Mouse (Mus musculus): ENCODE measurements around the gene Gm32742.
A peak's percentile ranks its signal among the peaks of the same experiment; 100 is the strongest.

The Gm32742 gene

DNA sequence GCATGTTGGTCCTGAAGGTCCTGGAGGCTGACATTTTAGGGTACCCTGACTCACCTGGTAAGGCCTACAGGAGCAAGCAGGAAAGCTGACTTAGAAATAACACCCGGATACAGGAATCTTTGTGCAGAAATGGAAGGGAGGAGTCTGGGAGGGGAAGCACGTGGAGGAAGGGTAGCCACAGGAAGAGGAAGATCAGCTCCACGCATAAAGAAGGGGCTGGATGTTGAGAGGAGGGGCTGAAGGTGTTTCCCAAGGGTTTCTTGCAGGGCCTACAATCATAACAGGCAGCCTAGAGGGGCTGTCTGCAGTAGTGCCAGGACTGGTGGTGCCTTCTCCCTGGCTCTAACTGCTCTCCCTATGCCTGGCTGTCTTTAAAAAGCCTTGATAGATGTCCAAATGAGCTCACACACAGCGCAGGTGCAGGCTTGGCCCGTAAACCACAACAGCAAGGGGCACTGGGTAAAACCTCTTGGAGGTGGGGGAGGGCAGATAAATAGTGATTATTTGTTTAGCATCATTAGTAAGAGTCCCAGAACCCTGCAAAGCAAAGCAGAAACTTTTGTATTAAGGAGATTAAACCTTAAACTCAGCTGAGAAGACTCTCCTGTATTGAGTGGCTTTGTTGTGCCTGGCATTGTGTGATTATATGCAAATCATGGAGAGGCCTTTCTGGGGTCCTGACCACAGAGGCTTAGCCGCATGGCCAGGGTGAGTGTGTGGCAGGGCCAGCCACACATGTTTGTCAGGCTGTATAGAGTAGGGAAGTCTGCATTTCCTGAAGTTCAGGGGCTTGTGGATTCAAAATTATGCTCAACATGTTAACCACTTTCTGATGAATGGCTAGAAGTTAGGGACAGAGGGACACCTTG lies at the start of gene Gm32742:
TSS of gene Gm32742 (minus strand) at position 206 of the 869 bp plus-strand sequence.
- no peak for DNase-seq (ENCODE audit: low spot score)

DNA sequence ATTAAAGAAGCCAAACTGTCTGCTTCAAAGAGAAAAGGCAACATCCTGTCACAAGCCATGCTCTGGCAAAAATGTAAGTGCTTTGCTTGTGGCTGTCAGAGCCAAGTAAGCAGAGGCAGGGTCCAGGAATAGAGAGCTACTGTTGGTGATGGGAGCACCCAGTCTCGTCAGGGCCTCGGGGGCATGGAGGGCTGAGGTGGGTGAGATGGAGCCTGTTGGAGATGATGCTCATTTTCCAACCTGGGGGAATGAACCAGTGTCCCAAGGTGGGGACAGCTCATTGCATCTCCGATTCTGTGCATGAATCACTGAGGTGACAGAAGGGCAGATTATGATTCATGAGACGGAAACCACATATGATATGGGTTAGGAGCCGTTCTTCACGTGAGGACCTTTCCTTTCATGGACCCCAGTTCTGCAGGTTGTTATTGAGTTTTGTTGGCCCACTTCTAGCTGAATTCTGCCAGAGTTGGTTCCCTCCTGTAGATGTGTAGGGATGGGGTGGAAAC lies 48.5 kb upstream of the Gm32742 start:
- DNase-seq (ENCODE audit: low spot score), result no peak

DNA sequence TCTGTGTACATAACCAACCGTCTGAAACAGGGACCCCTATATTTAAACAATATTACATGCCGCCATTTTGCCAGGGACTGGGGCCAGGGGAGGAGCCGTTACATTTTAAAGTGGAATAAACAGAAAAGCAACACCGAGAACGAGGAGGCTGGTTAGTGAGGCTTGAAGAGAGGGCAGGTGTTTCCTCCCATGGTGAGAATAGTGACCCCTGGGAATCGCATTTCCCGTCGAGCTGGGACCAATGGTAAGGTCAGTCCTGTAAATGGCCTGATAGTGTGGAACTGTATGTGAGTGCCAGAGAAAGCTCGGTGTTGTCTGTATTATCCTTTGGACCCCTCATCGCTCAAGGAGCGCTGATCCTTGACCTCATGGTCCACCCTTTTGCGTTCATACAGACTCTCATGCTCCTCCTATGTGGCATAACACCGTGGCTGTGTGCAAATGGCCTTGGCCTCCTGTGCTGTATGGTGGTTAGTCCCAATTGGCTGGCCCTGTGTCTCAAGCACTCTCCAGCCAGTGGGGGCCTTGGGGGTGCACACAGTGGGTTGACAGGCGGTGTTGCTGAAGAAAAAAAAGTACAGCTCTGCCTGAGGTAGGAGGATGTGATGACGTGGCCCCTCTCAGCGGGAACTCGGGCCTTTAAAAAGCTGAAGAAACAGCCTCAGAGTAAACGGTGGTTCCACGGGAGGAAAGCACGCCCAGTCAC lies 47.9 kb upstream of the Gm32742 start, which contains the start of gene Pou2af1:
TSS of gene Pou2af1 (plus strand) at position 686 of the 706 bp plus-strand sequence.
- DNase-seq (ENCODE audit: low spot score), result no peak

DNA sequence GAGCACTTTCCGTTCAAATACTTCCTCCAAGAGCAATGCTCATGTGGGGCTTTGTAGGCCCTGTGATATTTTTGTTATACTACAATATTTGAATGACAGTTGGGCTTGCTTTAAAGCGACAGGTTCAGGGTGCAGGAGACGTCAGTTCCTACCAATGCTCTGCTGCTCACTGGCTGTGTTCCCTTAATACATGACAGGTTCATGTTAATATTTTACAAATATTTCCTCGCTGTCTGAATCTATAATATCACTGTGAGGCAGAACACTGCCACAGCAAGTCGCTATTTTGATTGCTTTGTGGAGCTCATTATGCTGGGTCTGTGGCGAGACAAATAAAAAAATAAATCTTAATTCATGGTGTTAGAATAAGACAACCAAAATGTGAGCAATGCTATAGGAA lies 45.9 kb upstream of the Gm32742 start:
- no peak for DNase-seq (ENCODE audit: low spot score)

DNA sequence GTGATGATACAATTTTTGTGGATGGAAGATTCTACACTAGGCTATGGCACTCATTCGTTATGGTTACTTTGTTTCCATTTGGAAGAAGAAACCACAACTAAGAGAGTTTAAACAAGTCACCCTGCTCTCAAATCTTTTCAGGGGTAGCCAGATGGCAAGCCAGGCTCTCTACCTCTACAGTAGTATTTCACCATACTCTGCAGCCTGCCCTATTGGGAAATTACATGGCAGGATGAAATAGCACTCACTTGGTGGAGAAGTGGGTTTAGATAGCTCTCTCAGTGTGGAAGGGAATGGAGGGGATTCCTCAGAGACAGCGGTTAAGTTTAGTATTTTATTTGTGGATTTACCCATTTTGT lies 43.6 kb upstream of the Gm32742 start:
- DNase-seq (ENCODE audit: low spot score), result no peak

DNA sequence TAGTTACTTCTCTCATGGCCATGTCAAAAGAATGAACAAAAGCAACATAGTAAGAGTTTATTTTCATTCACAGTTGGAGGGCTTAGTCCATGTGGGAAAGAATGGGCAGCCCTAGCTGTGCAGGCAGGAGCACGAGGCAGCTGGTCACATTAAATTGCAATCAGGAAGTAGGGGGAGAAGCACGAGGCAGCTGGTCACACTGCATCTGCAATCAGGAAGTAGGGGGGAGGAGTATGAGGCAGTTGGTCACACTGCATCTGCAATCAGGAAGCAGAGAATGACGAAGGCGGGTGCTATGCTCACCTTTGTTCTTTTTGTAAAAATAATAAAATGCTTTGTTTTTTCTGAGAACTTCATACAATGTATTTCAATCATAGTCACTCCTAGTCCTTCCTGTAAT lies 29.5 kb upstream of the Gm32742 start:
- DNase-seq (ENCODE audit: low spot score), result no peak

DNA sequence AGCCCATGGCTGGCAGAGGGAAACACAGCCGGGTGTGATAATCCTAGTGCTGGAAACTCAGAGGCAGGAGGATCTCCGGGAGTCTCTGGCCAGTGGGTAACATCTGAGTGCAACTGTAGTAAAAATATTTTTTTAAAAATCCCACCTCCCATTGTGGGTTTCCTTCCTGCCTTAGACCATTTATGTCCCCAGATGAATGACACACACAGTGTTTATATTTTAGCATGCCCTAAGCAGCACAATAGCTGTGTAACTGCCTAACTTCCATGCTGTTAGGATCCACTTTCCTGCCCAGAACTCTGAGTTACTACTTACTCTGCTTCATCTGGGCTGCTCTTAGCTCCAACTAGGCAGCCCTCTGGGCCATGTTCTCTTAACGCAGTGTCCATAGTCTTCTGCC lies 25.3 kb upstream of the Gm32742 start:
- no peak for DNase-seq (ENCODE audit: low spot score)

DNA sequence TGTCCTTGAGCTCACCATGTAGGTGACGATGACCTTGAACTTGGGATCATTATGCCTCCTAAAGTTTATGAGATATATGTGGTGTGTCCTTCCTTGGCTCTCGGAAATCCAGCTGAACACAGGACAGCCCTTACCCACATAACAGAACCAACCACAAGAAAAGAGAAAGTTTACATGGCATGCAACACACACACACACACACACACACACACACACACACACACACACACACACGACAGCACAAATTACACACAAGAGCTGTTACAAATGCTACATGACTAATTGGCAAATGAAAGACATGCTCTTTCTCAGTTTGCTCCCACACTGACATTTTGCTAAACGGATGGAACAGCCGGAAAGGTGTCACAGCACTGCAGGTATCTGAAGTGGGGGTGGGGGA lies 20.6 kb upstream of the Gm32742 start:
- DNase-seq (ENCODE audit: low spot score), result no peak

DNA sequence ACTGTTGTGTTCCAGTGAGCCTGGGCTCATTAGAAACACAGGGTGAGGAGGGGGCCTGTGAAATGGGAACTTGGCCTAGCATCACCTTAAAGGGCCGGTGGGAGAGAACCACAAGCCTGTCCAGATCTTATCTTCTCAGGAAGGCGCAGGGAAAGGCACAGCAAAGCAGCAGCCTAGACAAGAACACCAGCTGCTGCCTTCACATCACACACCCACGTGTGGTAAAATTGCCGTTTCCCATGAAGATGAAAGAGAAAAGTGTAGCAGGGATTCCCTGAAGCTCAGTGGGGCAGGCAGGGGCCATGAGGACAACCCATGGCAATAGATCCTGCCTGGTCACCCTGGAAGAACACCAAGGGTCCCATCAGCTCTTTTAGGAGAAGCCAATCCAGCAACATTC lies 20.1 kb upstream of the Gm32742 start:
- no peak for DNase-seq (ENCODE audit: low spot score)

DNA sequence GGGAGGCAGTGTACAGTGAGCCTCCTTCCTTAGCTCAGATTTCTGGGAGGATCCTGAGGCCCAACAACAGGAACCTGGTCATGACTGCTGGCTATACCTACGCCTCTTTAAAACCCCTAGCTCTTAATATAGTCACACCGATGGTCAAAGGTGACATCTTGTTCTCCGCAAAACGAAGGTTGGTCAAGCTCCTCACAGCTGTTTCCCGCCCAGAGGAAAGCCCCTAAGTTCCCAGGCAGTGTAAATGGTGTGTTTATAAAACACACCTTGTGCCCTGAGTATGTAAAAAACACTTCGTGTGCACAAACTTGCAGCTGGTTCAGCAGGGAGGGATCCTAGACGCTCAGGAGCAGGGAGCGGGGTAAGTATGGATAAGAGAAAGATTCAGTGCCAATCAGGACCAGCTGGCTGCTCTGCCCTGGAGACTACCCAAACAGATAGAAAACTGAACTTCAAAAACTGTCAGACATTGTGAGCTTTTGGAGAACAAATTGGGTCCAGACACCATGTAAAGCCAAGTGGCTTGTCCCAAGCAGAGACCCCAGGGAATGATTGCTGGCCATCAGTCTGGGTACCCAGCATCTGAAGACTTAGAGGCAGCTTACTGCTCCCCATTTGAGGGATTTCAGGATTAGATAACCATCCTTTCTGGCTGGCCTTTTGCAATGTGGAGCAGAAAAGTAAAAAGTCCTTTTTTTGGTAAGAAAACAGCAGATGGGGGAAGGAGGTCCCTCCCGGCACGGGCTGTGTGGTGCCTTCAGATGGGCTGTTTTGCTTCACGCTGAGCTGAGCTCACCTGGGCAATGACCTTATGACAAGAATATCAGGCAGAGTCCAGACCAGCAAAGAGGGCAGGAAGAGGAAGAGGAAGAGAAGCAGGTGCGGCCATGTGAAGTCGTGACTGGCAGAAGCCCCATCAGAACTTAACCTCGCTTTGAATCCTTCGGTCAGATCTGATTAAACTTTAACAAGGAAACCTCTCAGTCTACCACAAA lies 17.7 kb upstream of the Gm32742 start:
- DNase-seq (ENCODE audit: low spot score), result no peak

DNA sequence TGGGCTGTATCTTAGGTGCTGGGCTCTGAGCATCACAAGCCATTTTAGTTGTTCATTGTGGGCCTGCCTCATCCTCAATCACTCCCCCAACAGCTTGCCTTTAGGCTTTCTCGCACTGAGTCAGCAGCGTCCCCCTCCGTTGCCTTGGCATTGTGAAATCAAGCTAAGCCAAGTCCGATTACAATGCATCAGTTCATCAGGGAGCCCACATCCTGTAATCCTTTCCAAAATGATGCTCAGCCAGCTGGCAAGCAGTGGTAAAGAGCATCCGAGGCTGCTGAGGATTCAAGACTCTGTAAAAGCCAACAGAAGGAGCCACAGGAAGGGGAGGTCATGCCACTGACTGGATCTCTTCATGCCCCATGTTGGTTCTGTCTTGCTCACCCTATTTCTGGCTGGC lies 15.3 kb upstream of the Gm32742 start:
- no peak for DNase-seq (ENCODE audit: low spot score)

DNA sequence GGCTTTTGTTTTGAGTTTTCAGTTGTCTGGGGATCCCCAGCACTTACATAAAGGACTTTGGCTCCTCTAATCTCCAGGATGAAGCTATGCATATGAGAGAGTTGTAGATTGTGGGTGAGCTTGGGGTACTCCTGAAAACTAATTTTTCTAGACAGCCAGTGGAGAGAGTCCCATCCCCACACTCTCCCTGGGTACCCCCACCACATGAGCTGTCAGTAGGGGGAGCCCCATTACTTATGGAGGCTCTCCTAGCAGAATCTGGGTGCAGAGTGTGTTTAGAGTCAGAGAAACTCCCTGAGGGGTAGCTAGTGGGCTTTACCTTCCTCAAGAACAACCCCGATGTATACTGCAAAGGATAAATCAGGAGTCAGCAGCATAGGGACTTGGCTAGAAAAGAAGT lies 13.0 kb upstream of the Gm32742 start:
- no peak for DNase-seq (ENCODE audit: low spot score)

DNA sequence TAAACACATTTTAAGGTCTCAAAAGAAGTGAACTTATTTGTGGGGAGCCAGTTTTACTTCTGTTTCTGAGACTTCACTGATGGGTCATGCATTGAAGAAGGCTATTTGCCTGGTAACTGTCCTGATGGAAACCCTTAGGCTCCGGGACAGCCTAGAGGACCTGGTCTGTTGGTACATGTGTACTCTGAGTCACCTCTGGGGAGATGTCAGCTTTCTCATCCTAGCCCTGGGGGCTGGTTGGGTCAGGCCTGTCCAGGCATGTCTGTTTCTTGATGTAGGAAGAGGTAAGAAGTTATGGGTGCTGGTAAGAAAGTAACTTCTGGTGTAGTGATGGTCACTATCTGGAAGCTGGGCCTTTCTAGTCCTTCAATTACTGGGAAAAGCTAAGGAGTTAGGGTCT lies 10.4 kb upstream of the Gm32742 start:
- no peak for DNase-seq (ENCODE audit: low spot score)

DNA sequence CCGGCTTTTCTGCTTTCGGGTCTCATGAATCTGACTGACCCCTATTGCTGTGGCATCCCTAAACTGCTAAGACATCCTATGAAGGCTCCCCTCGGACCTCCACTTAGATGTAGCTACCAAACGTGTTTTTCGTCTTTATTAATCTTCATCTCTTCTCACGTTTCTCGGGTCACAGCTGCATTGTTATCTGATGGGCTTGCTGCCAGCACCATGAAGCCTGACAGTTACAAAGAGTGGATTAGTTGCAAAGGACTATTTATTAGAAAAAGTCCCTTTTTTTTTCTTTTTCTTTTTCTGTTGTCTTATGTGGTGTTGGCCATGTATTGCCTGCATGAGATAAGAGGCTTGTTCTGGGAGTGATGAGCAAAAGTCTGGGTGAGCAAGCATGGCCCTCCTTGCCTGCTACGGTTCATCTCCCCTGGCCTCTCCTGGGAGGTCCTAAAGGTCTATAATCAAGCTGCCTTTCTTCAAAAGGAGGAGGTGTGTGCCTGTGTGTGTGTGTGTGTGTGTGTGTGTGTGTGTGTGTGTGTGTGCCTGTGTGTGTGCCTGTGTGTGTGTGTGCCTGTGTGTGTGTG lies 9.7 kb upstream of the Gm32742 start:
- DNase-seq (ENCODE audit: low spot score), result peak; percentile 27

DNA sequence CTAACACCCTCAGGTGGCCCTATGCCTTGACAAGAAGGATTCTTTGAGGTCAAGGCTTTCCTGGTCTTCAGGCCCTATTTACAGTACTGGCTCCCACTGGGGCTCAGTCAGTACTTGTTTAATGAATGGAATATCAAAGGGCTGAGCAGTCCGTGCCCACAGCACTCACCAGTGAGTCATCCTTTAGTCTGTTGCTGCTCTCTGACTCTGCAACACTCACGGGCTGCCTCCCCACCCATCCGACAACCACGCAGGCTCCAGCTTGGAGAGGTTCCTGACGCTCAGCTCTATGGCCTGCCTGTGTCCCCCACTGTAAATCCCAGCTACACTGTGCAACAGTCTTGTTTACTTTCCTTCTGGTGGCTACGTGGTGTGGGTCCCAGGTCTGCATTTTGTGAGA lies 5.0 kb upstream of the Gm32742 start:
- no peak for DNase-seq (ENCODE audit: low spot score)

DNA sequence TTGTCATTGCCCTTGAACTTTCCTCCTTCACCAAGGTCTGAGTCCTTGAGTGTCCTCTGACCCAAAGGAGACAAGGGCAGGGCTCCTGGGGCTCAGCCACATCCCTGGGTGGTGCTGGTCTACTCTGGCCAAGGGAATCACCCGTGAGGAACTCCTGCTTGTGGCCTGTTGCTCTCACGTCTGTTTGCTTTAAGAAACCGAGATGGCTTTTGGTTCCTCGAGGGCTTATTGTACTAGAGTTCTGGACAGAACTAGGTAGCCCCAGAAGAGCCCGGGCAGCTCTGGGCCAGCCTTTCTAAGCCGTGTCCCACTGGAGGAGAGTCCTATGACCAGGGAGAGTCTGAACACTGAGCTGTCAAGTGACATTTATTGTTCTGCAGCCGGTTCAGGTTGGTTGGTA lies 3.8 kb upstream of the Gm32742 start:
- DNase-seq (ENCODE audit: low spot score), result no peak

DNA sequence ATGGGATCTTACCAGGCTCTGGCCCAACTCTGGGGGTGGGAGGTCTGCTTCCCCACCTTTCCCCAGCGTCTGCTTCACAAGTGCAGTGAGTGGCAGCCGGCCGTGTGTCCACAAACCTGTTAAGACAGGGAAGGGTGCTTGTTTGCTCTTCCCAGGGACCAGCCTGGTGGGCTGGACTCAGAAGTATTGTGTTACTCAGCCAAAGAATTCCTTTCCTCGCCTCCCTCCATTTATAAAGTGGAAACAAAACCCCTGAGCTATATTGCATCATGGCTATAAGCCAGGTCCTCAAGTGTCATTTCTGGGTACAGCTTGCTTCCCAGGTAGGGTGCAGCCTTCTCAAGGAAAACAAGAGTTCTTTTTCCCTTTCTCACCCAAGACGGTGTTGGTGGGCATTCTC lies 3.4 kb upstream of the Gm32742 start:
- no peak for DNase-seq (ENCODE audit: low spot score)

DNA sequence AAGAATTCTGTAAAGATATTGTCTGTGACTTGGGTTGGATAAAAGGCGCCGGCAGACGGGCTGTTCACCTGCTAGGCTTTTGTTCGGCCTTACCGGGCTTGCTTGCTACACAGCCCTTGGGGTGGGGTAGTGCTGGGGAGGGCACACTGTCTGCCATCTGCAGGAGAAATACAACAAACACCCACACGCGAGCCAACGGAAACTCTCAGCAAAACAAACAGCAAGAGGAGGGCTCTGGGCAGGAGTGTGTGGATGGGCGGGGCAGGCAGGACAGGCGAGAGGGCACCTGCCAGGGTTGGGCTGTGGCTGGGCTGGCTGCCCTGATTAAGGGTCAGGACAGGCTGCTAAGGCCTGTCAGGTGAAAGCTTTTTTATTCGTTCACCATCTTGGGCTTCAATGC lies 2.6 kb upstream of the Gm32742 start:
- DNase-seq (ENCODE audit: low spot score), result peak; percentile 26

DNA sequence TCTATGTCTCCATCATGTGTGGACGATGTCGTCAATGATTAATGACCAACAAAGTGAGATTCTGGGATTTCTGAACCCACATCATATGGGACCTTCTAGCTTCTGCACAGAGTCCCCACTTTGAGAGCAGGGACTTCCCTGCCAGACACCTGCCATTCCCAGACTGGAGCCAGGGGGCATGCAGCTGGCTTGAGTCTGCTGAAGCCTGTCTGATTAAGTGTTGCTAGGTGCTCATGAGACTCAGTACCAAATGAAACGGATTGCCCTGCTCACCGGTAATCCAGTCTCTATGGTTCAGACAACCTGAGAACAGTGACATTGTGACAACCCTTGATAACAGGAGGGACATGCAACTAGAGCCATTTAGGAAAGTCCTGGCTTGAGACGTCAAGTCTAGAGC lies 1.3 kb downstream of the Gm32742 start:
- DNase-seq (ENCODE audit: low spot score), result no peak

DNA sequence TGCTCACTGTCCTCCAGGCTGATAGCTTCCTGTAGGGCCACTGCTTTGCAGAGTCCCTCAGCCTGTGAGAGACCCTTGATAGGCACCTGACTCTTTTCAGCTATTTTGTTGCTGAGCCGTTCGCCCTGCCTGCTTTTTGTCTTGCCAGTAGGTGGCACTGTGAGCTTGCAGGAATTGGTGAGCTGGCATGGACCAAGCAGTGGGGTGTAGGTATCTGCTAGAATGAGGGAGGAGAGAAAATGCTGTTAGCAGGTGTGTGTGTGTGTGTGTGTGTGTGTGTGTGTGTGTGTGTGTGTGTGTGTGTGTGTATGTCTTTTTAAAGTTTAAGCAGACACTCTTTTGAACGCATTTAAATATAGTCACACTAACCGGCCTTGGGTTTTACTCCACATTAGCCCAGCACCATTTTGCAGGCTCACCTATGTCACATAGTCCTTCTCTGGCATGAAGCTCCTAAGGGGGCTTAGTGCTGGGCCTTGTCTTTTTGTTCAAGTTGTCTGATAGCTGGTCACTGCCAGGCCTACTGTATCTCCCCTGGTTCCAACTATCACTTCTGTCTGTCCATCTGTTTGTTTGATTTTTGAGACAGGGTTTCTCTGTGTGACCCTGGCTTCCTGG lies 3.4 kb downstream of the Gm32742 start:
- peak; percentile 75 for DNase-seq (ENCODE audit: low spot score)

DNA sequence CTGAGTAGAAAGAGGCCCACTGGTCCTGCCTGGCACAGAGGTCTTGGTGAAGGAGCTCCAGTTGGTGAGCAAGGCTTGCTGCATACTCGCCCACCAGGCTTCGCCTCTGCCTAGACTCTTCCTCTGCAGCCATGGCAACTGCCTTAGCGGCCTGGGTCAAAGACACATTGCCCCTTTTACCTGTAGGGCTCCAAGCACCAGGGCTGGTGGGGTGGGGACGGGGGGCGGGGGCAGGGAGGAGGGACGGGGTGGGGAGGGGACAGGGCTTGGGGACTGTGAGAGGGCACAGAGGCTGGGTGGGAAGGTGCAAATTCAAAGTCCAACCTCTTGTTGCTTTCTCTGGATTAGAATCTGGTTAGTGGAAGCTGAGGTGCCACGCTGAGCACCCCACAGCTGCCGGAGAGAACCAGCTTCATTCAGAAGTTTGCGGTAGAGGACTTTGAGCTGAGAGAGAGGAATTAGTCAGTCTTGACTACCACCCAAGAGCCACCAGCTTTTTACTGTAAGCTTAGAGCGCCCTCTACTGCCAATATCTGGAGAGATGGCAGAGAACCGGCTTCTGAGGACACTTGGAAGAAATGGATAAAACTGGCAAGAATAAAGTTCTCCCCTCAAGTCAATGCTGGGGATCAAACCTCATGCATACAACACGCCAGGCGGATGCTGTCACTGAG lies 13.1 kb downstream of the Gm32742 start:
- DNase-seq (ENCODE audit: low spot score), result peak; percentile 58

All from urinary bladder, postnatal 25 days (tissue).